Mouse (Mus musculus): ENCODE measurements around the gene Slc2a12. TPM values are rescaled to one million over a fixed set of nuclear protein-coding genes. Genes with fewer than 3 reads are reported as not detected.

The Slc2a12 gene
- polyA plus RNA-seq, 1 experiment, result 1.3 TPM

- DNase-seq, result no peak
- Histone ChIP-seq H3K27me3 (ENCODE audit: control insufficient read depth, insufficient read depth, low read length) (no peaks in the 10 kb centered on the region), H3K4me1 (ENCODE audit: control insufficient read depth, insufficient read depth, low read length) (peaks cover 18% of the 10 kb centered on the region), H3K4me3 (replicated peaks; ENCODE audit: insufficient read depth, low read depth, low read length) (no peak overlapping the region), H3K27ac (ENCODE audit: insufficient read depth, low read length) (peak overlapping the region; percentile 67; the same call in 1 of the 2 replicates)
- WGBS, result 17% methylated on average over 7 of the region's 7 CpGs
- TF ChIP-seq POLR2A (IDR thresholded peaks at IDR 0.05; ENCODE audit: borderline replicate concordance, insufficient read depth, low read length) (no peak), CTCF (IDR thresholded peaks at IDR 0.05; ENCODE audit: borderline replicate concordance, insufficient read depth, low read depth, low read length) (no peak)
Measured at GRCm38 (mm10) chr10:22745922-22746321, 101.1 kb downstream of the Slc2a12 start.

DNA sequence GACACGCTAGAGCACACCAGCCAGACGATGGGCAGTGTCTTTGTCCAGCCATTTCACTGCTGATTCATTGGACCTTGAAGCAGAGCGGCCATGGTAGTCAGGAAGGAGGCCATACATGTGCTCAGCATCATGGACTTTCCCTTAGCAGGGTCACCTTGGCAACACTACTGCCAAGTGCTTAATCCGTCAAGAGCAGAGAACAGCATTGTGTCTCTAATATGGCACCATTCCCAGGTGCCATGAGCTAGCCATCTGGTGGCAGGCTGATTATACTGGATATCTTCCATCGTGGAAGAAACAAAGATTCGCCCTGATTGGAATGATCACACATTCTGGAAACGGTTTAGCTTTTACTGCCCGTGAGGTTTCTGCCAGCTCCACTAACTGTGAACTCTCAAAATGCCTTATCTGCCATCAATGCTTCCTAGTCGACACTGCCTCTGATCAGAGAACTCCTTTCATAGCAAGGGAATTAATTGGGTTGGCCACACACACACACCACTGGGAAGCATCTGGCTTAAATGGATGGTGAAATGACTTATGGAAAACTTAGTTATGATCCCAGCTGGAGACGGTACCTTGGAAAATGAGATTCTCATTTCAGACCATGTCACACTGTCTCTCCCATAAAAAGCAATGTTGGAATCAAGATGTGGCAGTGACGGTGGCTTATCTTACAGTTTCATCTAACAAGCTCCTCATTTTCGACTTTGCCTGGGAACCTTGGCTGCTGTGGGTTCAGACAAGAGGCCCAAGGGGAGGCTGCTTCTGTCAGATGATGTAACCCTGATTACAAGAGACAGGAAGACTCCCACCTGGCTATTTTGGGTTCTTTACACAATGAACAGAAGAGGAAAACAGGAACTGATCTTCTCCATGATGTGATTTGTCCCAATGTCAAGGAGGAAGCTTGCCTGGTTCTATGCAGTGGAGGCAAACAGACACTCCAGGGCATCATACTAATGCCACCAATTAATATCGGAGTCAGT is 101.8 kb downstream of the Slc2a12 start:
- Histone ChIP-seq H3K4me1 (ENCODE audit: control insufficient read depth, insufficient read depth, low read length) (peaks cover 18% of the 10 kb centered on the region), H3K27ac (ENCODE audit: insufficient read depth, low read length) (peak overlapping the region; percentile 67; the same call in 1 of the 2 replicates), H3K27me3 (ENCODE audit: control insufficient read depth, insufficient read depth, low read length) (no peaks in the 10 kb centered on the region), H3K4me3 (replicated peaks; ENCODE audit: insufficient read depth, low read depth, low read length) (no peak overlapping the region)
- DNase-seq, result peak; percentile 86 to 95
- 5% methylated on average over 13 of the region's 13 CpGs for WGBS
- TF ChIP-seq POLR2A (IDR thresholded peaks at IDR 0.05; ENCODE audit: borderline replicate concordance, insufficient read depth, low read length) (no peak), CTCF (IDR thresholded peaks at IDR 0.05; ENCODE audit: borderline replicate concordance, insufficient read depth, low read depth, low read length) (no peak)

- no peak overlapping the region for H3K27ac ChIP-seq (ENCODE audit: insufficient read depth, low read length)
- no peak overlapping the region for H3K4me3 ChIP-seq (replicated peaks; ENCODE audit: insufficient read depth, low read depth, low read length)
- 81% methylated on average over 5 of the region's 5 CpGs for WGBS
- peaks cover 11% of the 10 kb centered on the region for H3K4me1 ChIP-seq (ENCODE audit: control insufficient read depth, insufficient read depth, low read length)
- DNase-seq, result no peak
- no peak for TF ChIP-seq POLR2A (IDR thresholded peaks at IDR 0.05; ENCODE audit: borderline replicate concordance, insufficient read depth, low read length)
- no peak for TF ChIP-seq CTCF (IDR thresholded peaks at IDR 0.05; ENCODE audit: borderline replicate concordance, insufficient read depth, low read depth, low read length)
- H3K27me3 ChIP-seq (ENCODE audit: control insufficient read depth, insufficient read depth, low read length), result no peaks in the 10 kb centered on the region
Measured at GRCm38 (mm10) chr10:22751175-22751682, 106.4 kb downstream of the Slc2a12 start.

Other genes with a start within 250 kb of the Slc2a12 start
- 57.6 and 64.2 TPM in 2 replicates for gene Tbpl1, start 86.9 kb downstream of the Slc2a12 start, polyA plus RNA-seq (2012; rRNA removed)
- gene Tcf21, start 175.2 kb downstream of the Slc2a12 start, polyA plus RNA-seq (2012; rRNA removed), result 0.29 and 0.62 TPM in 2 replicates